Mouse (Mus musculus) liver, embryonic 14.5 days (tissue): ENCODE results near the gene 6430550D23Rik.

Source experiments
- CTCF ChIP-seq: IDR thresholded peaks from 2 replicates; pipeline ENCODE4 v1.5.1; 2016; ENCODE audit warnings: antibody characterized with exemption, low read depth, control low read depth
- EP300 ChIP-seq: IDR thresholded peaks from 2 replicates; pipeline ENCODE4 v1.6.1; 2016; ENCODE audit warnings: antibody characterized with exemption, low read depth

- no peak for TF ChIP-seq EP300
- no peak for TF ChIP-seq CTCF
Measured at GRCm38 (mm10) chr2:155946499-155946898, 61.3 kb downstream of the 6430550D23Rik start.
